Mouse (Mus musculus) heart, embryonic 11.5 days (tissue): Measurements from ENCODE around the gene Angpt4. TPM values are rescaled to one million over a fixed set of nuclear protein-coding genes. Genes with fewer than 3 reads are reported as not detected.

Source experiments
- ATAC-seq: fragments of 200-750 bp; cut with Nextera tagmentation; replicated peaks from 2 replicates; pipeline ENCODE4 v1.8.0; 2017; ENCODE audit warnings: moderate library complexity; ENCODE audit not compliant: insufficient number of reproducible peaks, low FRiP score, low TSS enrichment
- H3K27ac ChIP-seq: fragments of 300-500 bp; sonication (generic); 2 replicates; pipeline ENCODE4 v1.5.1; 2014; ENCODE audit warnings: mild to moderate bottlenecking, low read depth, low read length
- H3K27me3 ChIP-seq: fragments of 300-500 bp; sonication (generic); 2 replicates; pipeline ENCODE4 v1.6.1; 2014; ENCODE audit warnings: mild to moderate bottlenecking, low read length, mixed read lengths; ENCODE audit not compliant: control insufficient read depth, insufficient read depth
- H3K36me3 ChIP-seq: fragments of 300-500 bp; sonication (generic); 2 replicates; pipeline ENCODE4 v1.6.1; 2014; ENCODE audit warnings: mild to moderate bottlenecking, low read length, moderate library complexity, mixed read lengths; ENCODE audit not compliant: control insufficient read depth, insufficient read depth
- H3K4me1 ChIP-seq: fragments of 300-500 bp; sonication (generic); 2 replicates; pipeline ENCODE4 v1.6.1; 2014; ENCODE audit warnings: low read length; ENCODE audit not compliant: control insufficient read depth, insufficient read depth
- H3K4me2 ChIP-seq: fragments of 300-500 bp; sonication (generic); 2 replicates; pipeline ENCODE4 v1.6.1; 2014; ENCODE audit warnings: mild to moderate bottlenecking, moderate library complexity
- H3K4me3 ChIP-seq: fragments of 300-500 bp; sonication (generic); 2 replicates; pipeline ENCODE4 v1.5.1; 2014; ENCODE audit warnings: low read depth, low read length
- H3K9ac ChIP-seq: fragments of 300-500 bp; sonication (generic); 2 replicates; pipeline ENCODE4 v1.6.1; 2014; ENCODE audit warnings: mild to moderate bottlenecking, low read depth, low read length, moderate library complexity
- H3K9me3 ChIP-seq: fragments of 300-500 bp; sonication (generic); replicated peaks from 2 replicates; pipeline ENCODE4 v1.6.1; 2016; ENCODE audit warnings: low read length; ENCODE audit not compliant: control insufficient read depth
- WGBS: fragments of 180-500 bp; shearing (Covaris S2); extraction: QIAGEN DNeasy Blood & Tissue Kit; methylation state at CpG from one replicate; pipeline ENCODE4 v1.1.7; 2014; ENCODE audit not compliant: insufficient replicate concordance; 5-methylcytosine and 5-hydroxymethylcytosine counted together
- polyA plus RNA-seq: library from polyadenylated mRNA; unstranded; fragments of >200 nt; fragmentation: Nextera tagmentation; extraction: Ambion mirVana; gene quantifications from 2 replicates; pipeline ENCODE4 v1.2.1, GENCODE M21; 2014

Angpt4 gene
- polyA plus RNA-seq, 1 experiment from 2014 or later: 0.21 TPM

GRCm38 (mm10) chr2:151977689-151978440, 66.9 kb downstream of the Angpt4 start:
- no peak overlapping the region for H3K4me2 ChIP-seq
- H3K36me3 ChIP-seq: no peaks in the 10 kb centered on the region
- no peak overlapping the region for H3K27ac ChIP-seq
- H3K27me3 ChIP-seq: peaks cover 17% of the 10 kb centered on the region
- H3K4me3 ChIP-seq: no peak overlapping the region
- H3K9ac ChIP-seq: no peak overlapping the region
- ATAC-seq: no peak
- 81% methylated on average over 4 of the region's 4 CpGs for WGBS
- H3K9me3 ChIP-seq: no peaks in the 10 kb centered on the region
- peaks cover 20% of the 10 kb centered on the region for H3K4me1 ChIP-seq

- Histone ChIP-seq H3K9ac (no peak overlapping the region), H3K4me3 (no peak overlapping the region), H3K27me3 (peaks cover 14% of the 10 kb centered on the region), H3K9me3 (no peaks in the 10 kb centered on the region), H3K4me2 (peak overlapping the region; percentile 93; the same call in 1 of the 2 replicates), H3K4me1 (peaks cover 16% of the 10 kb centered on the region), H3K27ac (no peak overlapping the region), H3K36me3 (no peaks in the 10 kb centered on the region)
- WGBS: 79% methylated on average over 6 of the region's 6 CpGs
- ATAC-seq: no peak
Measured at GRCm38 (mm10) chr2:151978494-151978893, 67.5 kb downstream of the Angpt4 start.

- Histone ChIP-seq H3K4me2 (peak within 1 kb of the TSS; percentile 93), H3K36me3 (no peaks in the 10 kb centered on the region), H3K27me3 (peaks cover 2% of the 10 kb centered on the region), H3K4me3 (peak within 1 kb of the TSS; percentile 88), H3K9ac (peak within 1 kb of the TSS; percentile 83), H3K9me3 (no peaks in the 10 kb centered on the region), H3K27ac (peak within 1 kb of the TSS; percentile 35; the same call in 1 of the 2 replicates), H3K4me1 (peaks cover 8% of the 10 kb centered on the region)
- 2% methylated on average over 46 of the region's 46 CpGs for WGBS
- ATAC-seq: peak; percentile 82
Measured at GRCm38 (mm10) chr2:151979470-151980354, 68.7 kb downstream of the Angpt4 start, which contains the start of gene Fam110a. TSS of gene Fam110a (minus strand) at chr2:151980219.

GRCm38 (mm10) chr2:151980355-151980693, 69.3 kb downstream of the Angpt4 start:
- Histone ChIP-seq H3K4me2 (peak overlapping the region; percentile 93), H3K36me3 (no peaks in the 10 kb centered on the region), H3K9me3 (no peaks in the 10 kb centered on the region), H3K4me3 (peak overlapping the region; percentile 88), H3K4me1 (peaks cover 8% of the 10 kb centered on the region), H3K27me3 (no peaks in the 10 kb centered on the region; the same call in 1 of the 2 replicates), H3K9ac (peak overlapping the region; percentile 83), H3K27ac (no peak overlapping the region)
- WGBS: 49% methylated on average over 3 of the region's 3 CpGs
- ATAC-seq: peak; percentile 7; the same call in 1 of the 2 replicates

DNA sequence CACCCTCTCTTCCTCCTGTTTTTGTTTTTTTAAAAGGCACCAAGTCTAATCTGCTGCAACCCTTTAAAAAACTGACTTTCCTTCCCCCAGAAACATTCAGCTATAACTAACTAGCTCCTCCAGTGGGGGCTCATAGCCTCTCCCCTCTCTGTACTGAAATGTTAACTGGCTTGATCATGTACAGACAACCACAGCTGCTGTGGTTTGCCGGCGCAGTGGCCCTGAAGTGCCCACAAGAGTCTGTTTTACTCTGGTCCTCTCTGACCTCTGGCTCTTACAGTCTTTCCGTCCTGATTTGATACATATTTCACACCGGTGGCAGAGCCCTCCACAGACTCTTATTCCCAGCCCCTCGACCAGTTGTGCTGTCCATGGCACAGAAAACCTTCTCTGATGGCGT, 70.3 kb downstream of the Angpt4 start:
- Histone ChIP-seq H3K9ac (no peak overlapping the region), H3K4me3 (no peak overlapping the region), H3K4me2 (no peak overlapping the region), H3K36me3 (no peaks in the 10 kb centered on the region), H3K9me3 (no peaks in the 10 kb centered on the region), H3K27me3 (no peaks in the 10 kb centered on the region; the same call in 1 of the 2 replicates), H3K27ac (no peak overlapping the region), H3K4me1 (peaks cover 8% of the 10 kb centered on the region)
- ATAC-seq: no peak
- 63% methylated on average over 6 of the region's 6 CpGs for WGBS

GRCm38 (mm10) chr2:151982476-151982875, 71.5 kb downstream of the Angpt4 start:
- peaks cover 8% of the 10 kb centered on the region for H3K4me1 ChIP-seq

GRCm38 (mm10) chr2:151984019-151984418, 73.0 kb downstream of the Angpt4 start:
- ATAC-seq: no peak

More at GRCm38 (mm10) chr2:151982476-151982875, 71.5 kb downstream of the Angpt4 start:
- H3K36me3 ChIP-seq: no peaks in the 10 kb centered on the region
- no peaks in the 10 kb centered on the region for H3K27me3 ChIP-seq
- H3K4me3 ChIP-seq: no peak overlapping the region
- H3K9ac ChIP-seq: no peak overlapping the region
- H3K4me2 ChIP-seq: no peak overlapping the region
- no peak for ATAC-seq
- no peak overlapping the region for H3K27ac ChIP-seq
- no peaks in the 10 kb centered on the region for H3K9me3 ChIP-seq

GRCm38 (mm10) chr2:151985426-151986172, 74.6 kb downstream of the Angpt4 start:
- Histone ChIP-seq H3K4me3 (no peak overlapping the region), H3K27ac (no peak overlapping the region), H3K9me3 (no peaks in the 10 kb centered on the region), H3K9ac (no peak overlapping the region), H3K27me3 (peaks cover 7% of the 10 kb centered on the region; the same call in 1 of the 2 replicates), H3K4me2 (no peak overlapping the region), H3K36me3 (no peaks in the 10 kb centered on the region), H3K4me1 (no peaks in the 10 kb centered on the region; the same call in 1 of the 2 replicates)
- WGBS: 64% methylated on average over 7 of the region's 7 CpGs
- ATAC-seq: no peak

More at GRCm38 (mm10) chr2:151984019-151984418, 73.0 kb downstream of the Angpt4 start:
- Histone ChIP-seq H3K27me3 (peaks cover 5% of the 10 kb centered on the region; the same call in 1 of the 2 replicates), H3K27ac (no peak overlapping the region), H3K9me3 (no peaks in the 10 kb centered on the region), H3K9ac (no peak overlapping the region), H3K36me3 (no peaks in the 10 kb centered on the region), H3K4me1 (peaks cover 4% of the 10 kb centered on the region), H3K4me3 (no peak overlapping the region), H3K4me2 (no peak overlapping the region)
- 71% methylated on average over 9 of the region's 9 CpGs for WGBS
